Mouse (Mus musculus) megakaryocyte progenitor cell, adult 5-6 weeks (primary cell): ENCODE data around the gene Fmnl2. TPM values are rescaled to one million over a fixed set of nuclear protein-coding genes. Genes with fewer than 3 reads are reported as not detected.

Experiments used
- ATAC-seq: replicated peaks from 2 replicates; pipeline ENCODE4 v1.8.0; 2016; ENCODE audit warnings: mild to moderate bottlenecking, moderate TSS enrichment, inconsistent platforms; ENCODE audit not compliant: poor library complexity
- total RNA-seq, 2 experiments: library from RNA; stranded (forward) in 1 of 2; stranded (reverse) in 1 of 2; fragments of 157-497, 149-512 nt in 1 of 2; fragments of 200-1000 nt in 1 of 2; gene quantifications; 2 replicates each; pipeline versions ENCODE4 v1.2.3 to v1.2.4; 2015 to 2017

Gene Fmnl2
- total RNA-seq, 2 experiments from 2014 or later: 3.3 to 6.9 TPM

GRCm38 (mm10) chr2:53026056-53026769 lies 168.6 kb downstream of the Fmnl2 start:
- no peak for ATAC-seq

GRCm38 (mm10) chr2:53028868-53029267 lies 171.2 kb downstream of the Fmnl2 start:
- ATAC-seq: 0 out of 2 replicates have a peak, but pooled peaks have one; percentile 17

- ATAC-seq: no peak
Measured at GRCm38 (mm10) chr2:53029716-53030431, 172.2 kb downstream of the Fmnl2 start.

GRCm38 (mm10) chr2:53030432-53030826 lies 172.8 kb downstream of the Fmnl2 start:
- no peak for ATAC-seq

GRCm38 (mm10) chr2:53038253-53038652 lies 180.6 kb downstream of the Fmnl2 start:
- ATAC-seq: no peak

- ATAC-seq: no peak
Measured at GRCm38 (mm10) chr2:53038737-53039136, 181.1 kb downstream of the Fmnl2 start.

- no peak for ATAC-seq
Measured at GRCm38 (mm10) chr2:53047031-53047430, 189.4 kb downstream of the Fmnl2 start.

- no peak for ATAC-seq
Measured at GRCm38 (mm10) chr2:53047749-53048387, 190.2 kb downstream of the Fmnl2 start.

GRCm38 (mm10) chr2:53050376-53050775 lies 192.7 kb downstream of the Fmnl2 start:
- no peak for ATAC-seq

GRCm38 (mm10) chr2:53051502-53051901 lies 193.8 kb downstream of the Fmnl2 start:
- peak; percentile 76 for ATAC-seq

- no peak for ATAC-seq
Measured at GRCm38 (mm10) chr2:53053714-53054113, 196.1 kb downstream of the Fmnl2 start.

GRCm38 (mm10) chr2:53056556-53056955 lies 198.9 kb downstream of the Fmnl2 start:
- no peak for ATAC-seq

- no peak for ATAC-seq
Measured at GRCm38 (mm10) chr2:53057291-53057690, 199.6 kb downstream of the Fmnl2 start.

GRCm38 (mm10) chr2:53061363-53062000 lies 203.8 kb downstream of the Fmnl2 start:
- no peak for ATAC-seq

- ATAC-seq: peak; percentile 76
Measured at GRCm38 (mm10) chr2:53066973-53067372, 209.3 kb downstream of the Fmnl2 start.

- peak; percentile 78 for ATAC-seq
Measured at GRCm38 (mm10) chr2:53070607-53071006, 212.9 kb downstream of the Fmnl2 start.

- ATAC-seq: no peak
Measured at GRCm38 (mm10) chr2:53079693-53080286, 222.1 kb downstream of the Fmnl2 start.

GRCm38 (mm10) chr2:53082045-53082444 lies 224.4 kb downstream of the Fmnl2 start:
- ATAC-seq: no peak

- no peak for ATAC-seq
Measured at GRCm38 (mm10) chr2:53082501-53082900, 224.8 kb downstream of the Fmnl2 start.

- peak; percentile 67; the same call in 1 of the 2 replicates for ATAC-seq
Measured at GRCm38 (mm10) chr2:53083241-53083640, 225.6 kb downstream of the Fmnl2 start.
